Mouse (Mus musculus) R1 (cell line): ENCODE measurements at regions not wholly inside any gene's neighbourhood (a gene's known extent, or its start where the extent isn't known, plus 50 kb on each side); places are given as distances from the start of the nearest gene placed in this dataset.

Source experiments
- DNase-seq: peaks from one replicate; pipeline ENCODE4 v3.0.0-alpha.2; 2018; ENCODE audit warnings: low read depth, low spot score

DNA sequence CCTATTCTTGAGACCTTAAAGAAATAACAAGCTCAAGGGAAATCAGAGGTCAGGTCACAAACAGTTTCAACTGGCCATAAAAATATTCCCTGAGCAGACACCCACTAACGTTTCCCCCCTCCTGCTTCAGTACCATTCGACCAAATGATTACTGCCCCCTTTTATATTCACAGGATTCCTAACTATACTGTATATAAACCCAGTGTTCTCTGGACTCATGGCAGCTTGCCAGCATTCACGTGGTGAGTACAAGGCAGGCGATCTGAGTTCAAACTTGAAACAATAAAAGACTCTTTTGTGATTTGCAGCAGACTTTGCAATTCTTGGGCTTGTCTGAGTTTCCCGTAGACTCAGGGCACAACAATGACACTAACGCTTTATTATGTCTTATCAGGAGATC lies 989.0 kb upstream of the H2afb3 start:
- no peak for DNase-seq

DNA sequence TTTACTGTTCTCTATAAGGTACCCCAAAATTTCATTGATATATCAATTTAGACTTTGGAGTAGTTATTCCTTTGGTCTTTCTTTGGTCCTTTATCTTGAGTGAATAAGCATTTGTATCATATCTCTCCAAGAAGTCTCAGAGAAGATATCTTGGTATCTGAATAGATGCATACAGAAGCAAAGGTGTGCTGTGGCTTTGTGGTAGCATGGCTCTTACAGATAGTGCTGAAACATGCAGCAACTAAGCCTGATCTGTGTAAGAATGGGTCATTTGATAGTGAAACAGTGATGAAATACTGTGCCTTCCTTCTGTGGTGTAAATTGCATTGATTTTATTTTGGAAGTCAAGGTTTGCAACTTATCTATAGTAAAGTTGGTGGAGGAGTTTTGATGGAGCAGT lies 978.3 kb upstream of the H2afb3 start:
- DNase-seq = no peak

DNA sequence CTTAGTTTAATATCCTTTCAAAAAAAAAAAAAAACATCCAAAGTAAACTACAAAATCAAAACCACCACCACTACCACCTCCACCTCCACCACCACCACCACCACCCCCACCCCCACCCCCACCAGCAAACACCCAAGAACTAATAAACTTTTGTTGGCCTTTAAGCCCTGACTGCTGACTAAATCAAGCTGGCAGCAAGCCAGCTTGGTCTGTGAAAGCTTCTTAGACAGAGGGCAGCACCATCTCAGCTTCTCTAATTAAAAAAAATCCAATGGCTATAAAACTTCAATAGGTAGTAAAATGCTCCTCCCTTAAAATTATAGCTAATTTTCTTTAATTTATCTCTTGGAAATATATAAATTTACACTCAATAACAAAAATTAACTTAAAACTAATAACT lies 957.2 kb upstream of the H2afb3 start:
- no peak for DNase-seq

DNA sequence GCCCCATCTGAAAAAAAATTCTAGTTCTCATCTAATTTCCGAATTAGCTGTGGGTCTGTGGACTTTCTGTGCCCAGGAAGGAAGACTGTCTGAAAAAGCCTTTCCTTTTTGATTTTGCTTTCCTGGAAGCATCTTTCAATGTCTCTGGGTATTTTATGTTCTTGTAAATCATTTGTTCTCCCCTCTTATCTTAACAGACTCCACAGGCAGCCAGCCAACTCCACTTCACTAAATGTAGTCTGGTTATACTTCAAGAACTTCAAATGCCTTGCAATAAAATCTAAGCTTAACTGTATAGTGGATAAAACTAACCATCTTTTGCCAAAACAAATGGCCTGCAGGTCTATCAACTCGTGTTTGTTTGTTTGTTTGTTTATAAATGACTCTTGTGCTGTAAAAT lies 956.7 kb upstream of the H2afb3 start:
- no peak for DNase-seq

DNA sequence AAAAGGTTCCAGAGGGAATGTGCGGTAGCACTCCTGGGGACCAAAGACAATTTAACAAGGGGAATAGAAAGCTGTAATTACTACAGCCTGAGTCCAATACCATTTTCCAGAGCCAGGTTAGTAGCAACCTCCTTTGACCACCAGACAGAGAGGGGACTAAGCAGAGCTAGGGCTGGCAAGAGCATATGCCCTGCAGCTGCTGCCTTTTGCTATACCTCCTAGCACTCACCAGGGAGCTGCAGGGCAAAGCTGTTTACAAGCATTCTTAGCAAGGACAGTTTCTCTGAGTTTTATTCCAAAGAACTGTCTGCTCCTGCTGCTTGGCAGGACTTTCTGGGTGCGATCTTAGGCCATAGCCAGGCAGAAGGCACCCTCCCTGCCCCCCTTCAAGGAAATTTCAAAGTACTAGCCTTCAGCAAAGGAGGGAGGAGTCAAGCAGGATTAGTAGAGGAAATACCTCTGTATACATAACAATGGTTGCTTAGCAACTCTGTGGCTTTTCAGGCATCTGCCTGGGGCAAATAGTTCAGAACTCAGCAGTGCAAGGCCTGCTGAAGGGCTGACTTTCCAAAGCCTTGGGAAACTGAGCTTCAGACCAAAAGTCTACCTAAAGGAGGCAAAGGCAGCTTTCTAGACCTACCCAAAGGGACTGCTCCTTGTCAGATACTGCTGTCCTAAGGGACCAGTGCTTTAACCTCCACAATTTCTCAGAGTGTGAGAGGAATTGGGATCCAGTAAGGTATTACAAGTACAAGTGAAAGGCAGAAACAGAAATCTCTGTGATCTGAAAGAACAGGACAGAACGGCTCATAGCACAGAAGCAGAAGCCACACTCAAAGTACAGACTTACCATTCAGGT lies 919.5 kb upstream of the H2afb3 start:
- peak; percentile 93 for DNase-seq
